Mouse (Mus musculus) heart, adult 2 months (tissue): ENCODE data around the gene Ncoa4.

Experiments
- CTCF ChIP-seq: fragments of 200-600 bp; IDR thresholded peaks from 2 replicates; pipeline ENCODE4 v1.8.1; 2022; ENCODE audit warnings: antibody characterized with exemption, mild to moderate bottlenecking, moderate library complexity
- EP300 ChIP-seq: fragments of 200-500 bp; IDR thresholded peaks from 2 replicates; pipeline ENCODE4 v1.6.1; 2011; ENCODE audit warnings: low read depth, low read length, control low read depth; ENCODE audit not compliant: insufficient read depth

DNA sequence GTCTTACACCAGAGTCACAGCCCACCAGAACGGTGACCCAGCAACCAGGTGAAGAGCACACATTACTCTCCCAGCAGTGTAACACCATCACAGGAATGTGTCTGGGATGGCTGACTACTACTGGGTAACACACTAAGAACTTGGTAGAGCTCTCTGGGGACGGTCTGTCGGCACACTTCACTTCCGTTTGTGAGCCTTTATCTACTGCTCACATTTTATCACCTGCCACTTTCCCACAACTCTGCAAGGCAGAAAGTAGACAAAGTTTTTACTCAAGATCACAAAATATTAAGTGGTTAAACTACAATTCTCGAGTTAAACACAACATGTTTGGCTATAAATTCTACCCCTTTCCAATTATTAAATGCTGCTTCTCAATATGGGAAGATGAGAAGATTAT is 32.3 kb downstream of the Ncoa4 start:
- TF ChIP-seq EP300 (no peak), CTCF (no peak)
